Mouse (Mus musculus): ENCODE results near the gene Cenpp.

Cenpp gene

DNA sequence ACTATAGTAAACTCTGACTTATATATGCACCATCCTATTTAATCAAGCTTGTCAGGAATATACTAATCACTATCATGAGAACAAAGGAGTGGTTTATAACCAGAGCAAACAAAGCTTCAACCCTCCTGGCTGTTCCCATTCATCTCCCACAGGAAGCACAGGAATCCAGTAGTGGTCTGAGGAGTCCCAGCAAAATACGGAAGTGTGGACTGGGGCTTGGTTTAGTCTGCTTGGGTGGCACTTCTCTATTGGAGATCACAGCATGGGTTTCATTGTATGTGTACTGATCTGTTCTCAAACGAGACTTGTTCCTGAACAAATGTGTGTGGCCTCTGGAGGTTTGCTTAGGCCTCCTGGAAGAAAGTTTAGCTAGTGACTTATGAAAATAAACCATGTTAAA lies 133.8 kb downstream of the Cenpp start:
- no peak for DNase-seq

- no peak for DNase-seq
These were observed 145.4 kb downstream of the Cenpp start for GRCm38 (mm10) chr13:49507176-49507575.

- DNase-seq = no peak
These were observed 146.8 kb downstream of the Cenpp start for GRCm38 (mm10) chr13:49505776-49506175.

GRCm38 (mm10) chr13:49504510-49504909 lies 148.1 kb downstream of the Cenpp start, which contains the start of gene Ecm2:
Gene Ecm2, plus strand, starts transcription at chr13:49504810.
- no peak for DNase-seq

GRCm38 (mm10) chr13:49492376-49493368 lies 159.9 kb downstream of the Cenpp start, which contains the start of gene Tes3-ps:
Gene Tes3-ps, plus strand, starts transcription at chr13:49493318.
- no peak for DNase-seq

- no peak for DNase-seq
These were observed 167.2 kb downstream of the Cenpp start for GRCm38 (mm10) chr13:49485388-49485787.

DNA sequence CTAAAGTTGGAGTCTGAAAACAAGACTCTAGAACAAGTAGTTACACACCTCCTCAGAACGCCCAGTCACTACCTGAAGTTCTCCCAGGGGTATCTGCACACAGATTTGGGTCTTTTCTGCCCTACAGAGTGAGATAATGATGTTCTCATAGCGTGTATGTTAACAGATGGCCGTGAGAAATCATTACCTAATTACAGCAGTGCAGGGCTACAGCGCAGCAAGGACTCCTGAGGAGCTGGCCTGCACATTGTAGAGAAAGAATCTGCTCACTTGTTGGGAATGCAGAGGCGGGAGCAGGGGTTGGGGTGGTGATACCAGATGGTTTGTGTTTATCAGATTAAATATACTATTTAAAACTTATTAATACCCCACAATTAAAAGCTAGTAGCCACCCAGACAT lies 172.0 kb downstream of the Cenpp start:
- no peak for DNase-seq

- no peak for DNase-seq
These were observed 172.5 kb downstream of the Cenpp start for GRCm38 (mm10) chr13:49480057-49480456.

DNA sequence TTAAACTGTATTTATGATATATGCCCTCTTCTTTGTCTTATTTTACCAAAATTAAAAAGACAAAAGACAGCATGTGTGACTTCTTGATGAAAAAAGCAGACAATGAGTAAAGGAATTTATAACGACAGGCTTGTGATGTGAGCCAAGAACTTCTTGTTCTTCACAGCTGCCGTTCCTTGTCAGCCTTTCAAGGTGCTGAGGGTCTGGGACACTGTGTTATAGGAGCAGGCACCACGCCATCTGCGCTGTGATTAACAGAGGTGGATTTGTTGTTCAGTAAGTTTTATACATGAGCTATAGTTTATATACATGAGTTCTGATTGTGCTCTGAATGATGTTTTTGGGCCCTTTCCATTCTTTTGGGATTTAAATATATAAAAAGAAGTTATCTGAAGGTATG lies 173.2 kb downstream of the Cenpp start:
- DNase-seq = no peak

DNA sequence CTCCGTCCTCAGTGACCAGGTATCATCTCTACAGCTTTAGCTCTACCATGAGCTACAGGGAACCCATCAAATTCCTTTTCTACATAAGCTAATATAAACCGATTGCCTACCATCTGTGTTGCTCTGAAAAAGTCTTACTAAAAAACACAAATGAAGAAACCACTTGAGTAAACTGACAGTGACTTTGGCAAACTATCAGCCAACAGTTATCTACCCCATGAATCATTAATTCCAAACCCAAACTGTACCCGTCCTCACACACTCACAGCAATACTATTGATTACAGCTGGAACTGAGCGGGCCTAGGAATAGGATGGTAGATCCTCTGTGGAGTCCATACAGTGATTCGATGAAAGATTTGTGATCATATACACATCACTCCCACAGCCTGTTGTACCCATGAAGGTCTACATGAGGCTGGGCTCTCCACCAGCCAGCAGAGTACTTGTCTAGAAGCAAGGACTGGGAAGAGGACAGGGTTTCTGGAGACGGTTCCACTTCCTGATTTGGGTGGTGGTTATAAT lies 173.7 kb downstream of the Cenpp start:
- no peak for DNase-seq

DNA sequence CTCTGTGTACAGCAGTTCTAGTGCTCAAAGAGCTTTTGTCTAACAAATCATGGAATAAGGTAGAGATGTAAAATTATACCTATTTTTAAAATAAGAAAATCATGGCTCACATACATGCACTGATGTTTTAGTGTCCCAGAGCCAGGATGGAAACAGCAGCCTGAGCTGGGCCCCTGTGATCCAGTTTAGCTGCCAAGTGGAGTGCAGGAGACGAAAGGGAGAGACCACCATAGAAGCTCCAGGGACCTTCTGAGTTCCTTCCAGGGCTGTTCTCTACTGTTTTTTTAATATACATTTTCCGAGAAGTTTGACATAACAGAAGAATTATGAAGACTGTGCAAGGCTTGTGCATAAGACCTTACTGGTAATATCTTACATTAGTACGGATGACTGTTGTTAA lies 174.7 kb downstream of the Cenpp start:
- DNase-seq = no peak

GRCm38 (mm10) chr13:49472676-49473005 lies 179.9 kb downstream of the Cenpp start:
- no peak for DNase-seq

- DNase-seq = no peak
These were observed 180.5 kb downstream of the Cenpp start for GRCm38 (mm10) chr13:49471981-49472675.

- no peak for DNase-seq
These were observed 181.8 kb downstream of the Cenpp start for GRCm38 (mm10) chr13:49470806-49471205.

DNA sequence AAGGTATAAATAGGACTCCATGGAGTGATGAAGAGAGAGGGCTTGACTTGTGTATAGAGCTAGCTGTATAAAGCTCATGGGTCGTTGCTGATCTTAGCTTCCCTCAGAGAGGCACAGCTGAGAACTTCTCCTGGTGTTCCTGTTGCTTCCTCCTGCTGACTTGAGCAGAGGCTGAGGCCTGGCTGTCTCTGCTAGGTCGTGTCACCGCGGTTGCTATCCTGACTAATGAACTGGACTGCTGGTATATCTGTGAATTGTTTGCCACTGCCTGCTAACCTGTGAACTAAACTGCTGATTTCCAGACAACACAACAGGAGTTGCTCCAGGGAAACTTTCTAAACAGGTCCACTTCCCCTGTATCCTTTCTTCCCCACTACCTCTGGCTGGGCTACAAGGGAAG lies 182.3 kb downstream of the Cenpp start:
- no peak for DNase-seq

DNA sequence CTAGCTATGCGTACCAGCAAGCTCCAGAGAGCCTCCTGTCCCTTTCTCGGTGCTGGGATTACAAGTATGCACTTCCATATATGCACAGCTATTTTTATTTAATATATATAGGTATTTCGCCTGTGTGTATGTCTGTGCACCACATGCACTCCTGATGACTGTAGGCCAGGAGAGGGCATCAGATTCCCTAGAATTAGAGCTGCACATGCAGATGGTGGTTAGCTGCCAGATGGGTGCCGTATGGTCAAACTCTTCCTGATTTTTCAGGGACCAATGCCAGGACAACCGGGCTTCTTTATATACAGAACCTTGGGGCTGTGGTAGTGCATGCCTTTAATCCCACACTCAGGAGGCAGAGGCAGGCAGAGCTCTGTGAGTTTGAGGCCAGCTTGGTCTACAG lies 183.6 kb downstream of the Cenpp start:
- DNase-seq = no peak

DNA sequence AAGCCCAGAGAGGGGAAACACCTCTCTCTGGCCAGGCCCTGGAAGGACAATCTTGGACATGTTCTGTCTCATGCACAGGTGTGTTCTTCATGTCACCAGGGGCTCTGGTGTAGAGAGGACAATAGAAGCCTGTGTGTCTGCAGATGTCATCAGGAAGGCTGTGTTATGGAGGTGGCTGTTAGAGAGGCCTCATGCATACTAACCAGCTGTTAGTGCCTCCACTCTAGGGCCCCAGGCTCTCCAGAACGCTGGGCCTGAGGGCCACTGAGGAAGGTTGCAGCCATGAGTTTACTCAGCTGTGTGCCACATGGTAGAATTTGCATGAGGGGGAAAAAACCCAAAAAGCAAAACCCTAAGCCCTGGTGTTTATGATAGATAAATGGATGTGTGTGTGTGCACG lies 185.0 kb downstream of the Cenpp start:
- DNase-seq = no peak

DNA sequence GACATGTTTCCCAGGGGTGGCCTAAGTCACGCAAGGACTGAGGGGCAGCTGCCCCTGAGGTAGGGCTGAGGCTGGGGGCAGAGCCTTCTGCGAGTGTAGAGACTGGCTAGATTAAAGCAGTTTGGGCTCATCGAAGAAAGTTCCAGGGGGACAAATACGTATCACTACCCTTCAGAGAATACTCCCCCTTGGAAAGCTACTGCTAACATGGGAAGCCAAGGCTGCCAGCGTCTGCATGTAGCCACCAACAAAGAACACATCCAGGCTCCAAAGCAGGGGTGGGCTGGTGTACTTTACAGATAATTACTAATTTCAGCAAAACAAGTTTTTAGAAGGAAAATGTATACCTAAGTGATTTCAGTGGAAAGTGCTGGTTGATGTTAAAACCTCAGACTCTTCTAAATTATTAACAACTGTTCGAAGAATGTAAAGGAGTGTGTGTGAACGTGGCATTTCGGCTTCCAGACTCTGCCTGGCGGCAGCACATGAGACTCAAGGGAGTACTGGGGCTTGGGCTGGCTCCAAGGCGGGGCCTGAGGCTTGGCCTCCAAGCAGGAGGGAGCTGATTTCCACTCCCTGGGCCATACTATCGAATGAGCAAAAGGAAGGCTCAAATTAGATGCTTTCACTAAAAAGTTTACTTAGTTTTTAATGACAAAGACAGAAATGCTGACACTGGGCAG lies 186.1 kb downstream of the Cenpp start:
- DNase-seq = no peak

GRCm38 (mm10) chr13:49465875-49466274 lies 186.7 kb downstream of the Cenpp start:
- DNase-seq = no peak

GRCm38 (mm10) chr13:49462921-49463320 lies 189.7 kb downstream of the Cenpp start:
- no peak for DNase-seq

GRCm38 (mm10) chr13:49461458-49462132 lies 191.0 kb downstream of the Cenpp start:
- DNase-seq = no peak

- DNase-seq = no peak
These were observed 191.7 kb downstream of the Cenpp start for GRCm38 (mm10) chr13:49460692-49461414.

Data from spleen, adult 18-20 months (tissue).